Mouse (Mus musculus) neural tube, embryonic 10.5 days (tissue): ENCODE measurements around the gene Ano1.

Source experiments
- DNase-seq: peaks from one replicate; pipeline ENCODE4 v3.0.0-alpha.2; 2017; ENCODE audit warnings: low spot score; ENCODE audit errors: extremely low spot score

Ano1 gene

DNA sequence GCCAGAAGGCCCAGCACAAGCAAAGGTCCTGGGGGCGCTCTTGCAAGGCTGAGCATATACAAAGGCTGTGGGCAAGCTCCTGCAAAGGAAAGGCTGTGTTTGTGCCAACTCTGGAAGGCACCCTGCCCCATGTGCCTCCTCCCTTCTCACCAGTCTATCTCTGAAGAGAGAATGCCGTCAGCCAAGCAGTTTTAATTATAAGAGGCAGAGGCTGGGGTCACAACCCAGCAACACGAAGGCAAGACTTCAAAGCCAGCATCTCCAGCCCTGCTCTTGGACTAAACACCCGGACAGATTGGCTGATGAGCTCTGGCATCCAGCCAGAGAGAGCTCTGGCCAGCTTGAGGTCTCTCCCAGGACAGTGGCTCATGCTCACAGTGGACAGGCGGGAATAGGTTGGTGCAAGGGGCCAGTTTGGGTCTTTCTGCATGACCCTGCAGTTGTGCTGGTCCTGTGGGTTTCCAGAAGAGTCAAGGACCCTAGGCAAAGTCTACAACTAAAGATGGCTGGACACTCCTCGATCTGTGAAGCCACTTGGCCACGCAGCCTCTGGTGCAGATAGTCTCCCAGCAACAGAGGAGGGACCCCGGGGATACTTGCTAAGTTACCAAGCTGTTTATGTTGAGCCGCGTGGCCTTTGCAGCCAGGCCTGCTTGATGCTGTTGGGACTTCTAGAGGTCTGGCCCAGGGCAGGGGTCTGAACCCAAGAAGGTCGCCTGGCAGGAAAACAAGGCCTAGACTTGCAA is 12.9 kb upstream of the Ano1 start:
- DNase-seq = no peak

DNA sequence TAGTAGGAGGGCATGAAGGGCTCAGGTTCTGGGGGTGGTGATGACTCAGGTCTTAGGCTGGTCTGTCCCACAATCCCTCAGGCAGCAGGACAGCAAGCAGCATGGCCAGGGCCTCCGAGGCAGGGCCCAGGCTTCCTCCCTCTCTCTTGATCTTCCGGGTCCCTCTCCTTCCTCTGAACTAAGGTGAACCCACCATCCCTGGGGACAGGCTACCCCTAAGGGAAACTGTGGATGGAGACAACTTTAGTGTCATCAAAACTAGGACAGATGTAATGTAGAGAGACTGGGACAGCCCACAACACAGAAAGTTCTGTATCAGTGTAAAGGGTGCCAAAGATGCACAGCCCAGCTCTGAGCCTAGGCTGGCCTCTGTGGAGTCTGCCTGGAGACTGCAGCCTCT is 12.2 kb upstream of the Ano1 start:
- DNase-seq = no peak

DNA sequence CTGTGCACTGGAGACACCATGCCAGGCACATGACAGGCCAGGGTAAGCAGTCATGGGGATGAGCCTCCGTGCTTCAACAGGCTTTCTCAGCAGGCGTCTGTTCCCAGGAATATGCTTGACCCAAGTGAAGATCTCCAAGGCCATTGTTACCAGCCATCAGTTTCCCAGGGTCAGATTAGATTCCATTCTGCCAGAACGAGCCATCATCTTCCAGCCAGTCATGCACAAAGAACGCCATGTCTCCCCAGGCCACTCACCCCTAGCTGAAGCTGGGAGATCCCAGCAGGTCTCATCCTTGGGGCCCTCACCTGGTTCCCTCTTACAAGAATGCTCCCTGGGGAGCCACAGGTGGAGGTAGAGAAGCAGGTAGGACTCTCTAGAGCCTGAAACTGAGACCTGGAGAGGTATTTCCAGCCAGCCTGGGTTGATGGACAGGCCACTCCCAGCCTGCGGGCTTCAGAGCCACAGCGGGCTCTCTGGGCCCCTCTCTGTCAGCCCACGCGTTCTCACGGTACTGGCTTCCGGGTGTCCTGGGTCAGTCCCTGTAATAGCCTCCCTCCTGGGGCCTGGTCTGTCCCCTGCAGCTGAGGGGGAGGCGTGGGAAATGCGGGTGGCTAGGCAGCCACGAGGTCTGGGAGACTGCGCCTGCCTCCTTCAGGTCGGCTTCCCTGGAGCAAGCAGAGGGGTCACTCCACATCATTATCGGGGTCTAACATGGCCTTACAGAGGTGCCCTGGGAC is 10.9 kb upstream of the Ano1 start:
- DNase-seq = no peak

DNA sequence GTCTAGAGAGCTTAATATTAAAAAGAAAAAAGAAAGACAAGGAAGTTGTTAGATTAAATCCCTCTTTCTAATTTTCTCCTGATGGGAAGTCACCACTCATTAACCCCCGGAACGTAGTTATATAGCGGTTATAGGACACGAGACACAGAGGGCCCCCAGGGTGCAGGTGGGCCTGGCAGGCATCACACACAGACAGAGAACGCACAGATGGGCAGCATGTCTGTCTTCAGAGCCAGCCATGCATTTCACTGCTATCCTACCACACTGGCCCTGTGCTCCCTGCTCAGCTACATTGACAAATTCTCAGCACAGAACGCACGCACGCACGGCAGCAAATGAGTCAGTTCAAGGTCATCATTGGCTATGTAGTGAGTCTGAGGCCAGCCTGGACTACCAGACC is 8.5 kb upstream of the Ano1 start:
- no peak for DNase-seq

DNA sequence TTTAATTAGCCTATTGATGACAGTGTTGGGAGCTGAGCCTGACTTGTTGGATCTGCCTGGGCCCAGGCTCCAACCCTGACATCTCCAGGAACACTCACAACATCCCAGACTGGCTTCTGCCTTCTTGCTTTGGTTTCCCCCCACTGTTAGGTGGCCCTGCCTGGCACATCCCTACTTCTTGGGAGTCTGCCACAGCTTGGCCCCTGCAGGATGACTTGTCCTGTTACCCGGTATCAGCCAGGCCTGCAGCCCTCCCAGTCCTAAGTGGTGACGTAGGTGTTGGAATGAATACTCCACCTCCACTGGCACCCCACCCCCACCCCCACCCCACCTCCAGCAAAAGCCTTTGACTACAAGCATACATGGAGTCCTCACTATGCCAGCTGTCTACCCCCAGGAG is 7.7 kb upstream of the Ano1 start:
- DNase-seq = no peak

DNA sequence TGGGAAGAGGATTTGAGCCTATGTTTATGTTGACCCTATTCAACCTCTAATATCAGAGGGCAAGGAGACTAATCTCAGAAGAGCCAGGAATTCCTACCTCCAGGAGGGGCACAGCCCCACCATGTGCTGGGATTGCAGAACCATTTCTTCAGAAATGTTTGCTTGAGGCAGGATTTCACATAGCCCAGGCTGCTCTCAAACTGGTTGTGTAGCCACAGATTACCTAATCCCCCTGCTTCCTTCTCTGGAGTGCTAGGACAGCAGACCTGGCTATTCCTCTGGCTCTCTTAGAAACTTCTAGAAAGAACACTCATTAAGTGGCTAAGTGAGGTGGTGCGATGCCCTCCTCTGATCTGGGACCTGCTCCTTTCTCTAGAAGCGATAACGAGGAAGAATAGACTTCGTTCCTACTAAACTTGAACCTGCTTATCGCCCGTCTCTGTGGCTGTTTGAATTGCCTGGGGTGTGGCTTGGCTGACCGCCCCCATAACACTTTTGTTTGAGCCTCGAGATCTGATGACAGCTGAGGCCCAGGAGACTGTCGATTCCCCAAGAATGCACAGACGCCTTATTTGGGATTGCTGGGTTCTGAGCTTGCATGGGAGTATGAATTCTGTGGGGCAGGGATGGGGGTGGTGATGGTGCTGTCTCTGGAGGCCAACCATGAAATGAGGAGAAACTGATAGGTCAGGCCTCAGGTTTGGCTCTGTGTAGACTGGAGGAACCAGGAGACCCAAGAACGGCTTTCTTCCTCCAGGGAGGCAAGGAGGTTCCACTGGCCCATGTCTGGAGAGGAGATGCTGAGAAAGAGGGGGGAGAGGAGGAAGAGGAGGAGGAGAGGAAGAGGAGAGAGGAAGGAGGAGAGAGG is 4.0 kb upstream of the Ano1 start:
- DNase-seq = no peak

DNA sequence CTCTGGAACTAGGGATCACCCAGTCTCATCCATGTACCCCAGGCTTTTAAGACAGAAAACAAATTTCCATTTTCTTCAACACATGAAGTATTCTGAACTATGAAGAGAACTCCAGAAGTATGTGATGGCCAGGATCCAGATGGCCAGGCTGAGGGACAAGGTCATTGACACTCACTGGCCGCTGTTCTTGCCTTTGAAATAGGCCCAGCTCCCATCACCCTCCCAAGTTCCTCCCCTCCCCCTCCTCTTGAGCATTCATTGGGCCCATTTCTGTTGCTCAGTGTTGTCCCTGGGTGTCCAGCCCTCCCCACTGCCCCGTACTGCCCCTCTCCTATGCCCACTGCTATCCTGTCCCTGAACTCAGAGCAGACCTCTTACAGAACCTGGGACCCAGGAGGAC is 2.9 kb upstream of the Ano1 start:
- DNase-seq = no peak

DNA sequence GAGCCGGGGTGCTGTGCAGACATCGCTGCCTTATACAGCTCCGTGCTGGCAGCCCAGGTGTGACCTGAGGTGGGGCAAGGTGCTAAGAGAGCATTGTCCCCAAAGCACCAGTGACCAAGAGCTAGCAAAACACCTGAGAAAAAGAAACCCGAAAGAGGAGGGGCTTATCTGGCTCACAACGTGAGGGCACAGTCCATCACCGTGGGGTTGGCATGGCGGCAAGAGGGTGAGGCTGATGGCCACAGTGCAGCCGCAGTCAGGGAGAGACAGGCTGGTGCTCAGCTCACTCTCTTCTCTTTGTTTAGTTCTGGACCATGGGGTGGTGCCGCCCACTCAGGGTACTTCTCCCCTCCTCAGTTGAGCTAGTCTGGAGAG is 1.9 kb upstream of the Ano1 start:
- DNase-seq = no peak

DNA sequence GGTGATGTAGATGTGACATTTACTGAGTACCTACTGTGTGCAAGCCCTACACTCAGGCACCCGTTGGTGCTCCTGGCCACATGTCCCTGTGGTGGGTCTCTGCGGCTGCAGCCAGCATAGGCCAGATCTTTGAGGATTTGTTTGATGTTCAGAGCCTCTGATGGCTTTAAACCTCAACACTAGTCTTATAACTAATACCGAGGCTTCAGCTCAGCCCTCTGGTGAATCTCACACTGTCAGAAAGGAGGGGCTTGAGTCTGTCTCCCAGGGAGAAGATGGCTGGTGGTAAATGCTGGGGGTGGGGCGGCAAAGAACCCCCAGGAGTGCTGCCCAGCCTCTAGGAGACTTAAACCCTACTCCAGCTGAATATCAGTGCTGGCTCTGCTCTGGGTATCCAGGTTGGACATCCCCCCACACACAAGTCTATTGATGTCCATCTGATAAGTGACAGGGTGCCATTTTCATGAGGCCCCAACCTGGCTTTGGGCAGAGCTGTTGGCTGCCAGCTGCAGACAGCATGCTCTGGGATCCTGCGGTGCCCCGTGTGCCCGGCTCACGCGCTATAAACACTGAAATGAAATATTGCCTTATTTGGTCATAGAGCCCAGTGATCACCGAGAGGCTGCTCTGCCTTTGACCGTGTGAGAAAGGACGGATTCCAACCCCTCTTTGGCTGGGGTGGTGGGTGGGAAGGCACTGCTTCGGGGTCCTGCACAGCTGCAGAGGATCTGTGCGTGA is 1.3 kb upstream of the Ano1 start:
- DNase-seq = no peak

DNA sequence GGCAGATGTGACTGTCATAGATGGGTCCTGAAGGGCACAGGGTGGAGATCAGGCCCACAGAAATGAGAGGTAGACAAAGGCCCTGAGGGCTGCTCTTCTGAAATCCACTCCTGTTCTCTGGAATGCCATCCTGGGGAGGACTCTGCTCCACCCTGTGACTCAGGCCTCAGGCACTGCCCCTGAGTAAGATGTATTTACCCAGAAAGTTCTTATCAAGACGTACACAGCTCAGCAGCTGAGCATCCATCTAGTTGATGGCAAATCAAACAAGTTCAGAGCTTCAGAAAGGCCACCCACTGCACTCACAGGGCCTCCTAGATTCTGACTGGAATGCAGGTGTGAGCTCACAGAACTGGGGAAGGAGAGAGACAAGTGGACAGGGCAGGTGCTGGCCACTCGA is 4.0 kb downstream of the Ano1 start:
- DNase-seq = no peak

DNA sequence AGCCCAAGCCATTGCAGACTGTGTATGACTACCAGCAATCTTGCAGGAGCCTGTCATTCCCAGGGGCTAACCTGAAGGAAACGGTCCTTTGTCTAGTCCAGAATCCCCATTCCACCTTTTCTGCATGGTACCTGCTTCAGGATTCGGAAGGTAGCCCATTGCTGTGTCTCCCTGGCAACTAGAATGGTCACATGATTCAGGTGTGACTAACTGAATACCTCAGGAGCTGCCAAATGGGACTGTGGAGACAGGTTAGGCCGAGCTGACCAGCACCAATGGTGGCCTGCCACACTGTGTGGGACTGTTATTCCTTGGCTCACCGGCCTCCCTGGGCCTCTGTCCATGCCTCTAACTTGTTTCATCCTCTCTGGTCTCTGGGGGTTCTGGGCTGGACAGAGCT is 5.3 kb downstream of the Ano1 start:
- no peak for DNase-seq

DNA sequence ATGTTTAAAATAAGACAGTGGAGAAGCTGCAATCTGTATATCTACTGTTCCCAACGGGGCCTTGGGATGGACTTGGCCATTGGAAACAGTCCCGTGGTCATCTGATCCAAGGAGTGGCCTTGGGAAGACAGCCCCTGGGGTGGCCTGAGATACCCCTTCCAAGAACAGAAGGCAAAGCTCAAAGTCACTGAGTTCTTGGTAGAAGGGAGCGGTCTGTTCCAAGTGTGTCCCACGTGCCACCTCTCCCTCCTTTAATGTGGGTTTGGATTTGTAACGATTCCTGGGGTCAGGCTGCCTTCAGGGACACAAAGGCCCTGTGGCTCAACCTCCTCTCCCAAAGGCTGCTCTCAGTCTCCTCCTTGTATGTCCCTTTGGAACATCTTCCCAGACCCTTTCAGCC is 7.9 kb downstream of the Ano1 start:
- DNase-seq = no peak

DNA sequence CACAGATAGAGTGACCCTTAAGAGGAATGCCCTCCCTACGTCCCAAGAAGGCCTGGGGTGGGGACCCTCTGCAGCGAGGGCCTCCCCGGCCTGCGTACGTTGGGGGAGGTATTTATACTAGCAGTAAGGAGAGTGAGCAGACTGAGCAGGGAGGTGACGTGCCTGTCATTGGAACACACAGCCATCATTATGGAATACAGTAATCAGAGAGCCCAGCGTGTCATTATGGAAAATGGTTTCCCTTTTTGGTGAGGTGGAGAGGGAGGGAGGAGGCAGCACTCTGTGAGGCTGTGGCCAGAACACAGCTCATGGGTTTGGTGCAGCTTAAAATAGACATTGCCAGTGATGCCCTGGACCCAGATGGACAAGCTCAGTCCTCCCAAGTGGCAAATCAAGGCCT is 11.1 kb downstream of the Ano1 start:
- DNase-seq = no peak

DNA sequence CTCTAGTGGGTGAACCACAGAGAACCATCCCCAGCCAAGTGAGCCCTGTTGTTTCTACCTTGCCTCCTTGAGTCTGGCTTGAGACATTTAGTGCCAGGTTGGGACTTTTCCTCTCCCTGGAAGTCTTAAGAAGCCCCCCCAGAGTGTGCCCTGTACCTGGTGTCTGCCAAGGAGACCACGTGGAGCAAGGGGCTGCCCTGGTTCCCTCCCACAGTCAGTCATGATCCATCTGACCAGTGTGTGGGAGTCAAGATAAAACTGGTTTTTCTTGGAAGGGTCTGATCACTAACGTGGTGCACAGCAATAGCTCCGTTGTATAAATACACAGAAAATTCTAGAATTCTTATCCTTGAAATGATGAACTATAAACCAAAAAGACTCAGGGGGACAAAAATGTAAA is 12.0 kb downstream of the Ano1 start:
- DNase-seq = no peak

DNA sequence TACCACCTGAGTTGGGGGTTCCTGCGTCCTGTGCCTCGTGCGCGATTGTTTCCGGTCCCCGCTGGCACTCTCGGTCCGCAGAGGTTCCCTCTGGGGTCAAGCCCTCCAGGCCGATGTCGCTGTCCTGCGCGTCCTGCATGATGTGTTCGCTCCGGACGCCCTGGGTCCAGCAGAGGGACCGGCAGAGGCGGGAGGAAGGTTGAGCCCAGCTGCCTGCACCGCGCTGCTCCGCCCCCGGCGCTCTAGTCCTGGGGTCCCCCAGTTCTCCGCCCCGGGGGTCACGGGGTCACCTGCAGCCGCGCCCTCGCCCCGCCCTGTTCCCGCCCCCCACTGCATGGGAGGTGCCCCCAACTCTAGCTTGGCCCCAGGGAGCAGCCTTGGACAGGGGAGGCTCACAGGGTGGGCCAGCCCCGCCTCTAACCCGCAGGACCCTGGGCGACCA is 13.4 kb downstream of the Ano1 start:
- peak; percentile 45 for DNase-seq

DNA sequence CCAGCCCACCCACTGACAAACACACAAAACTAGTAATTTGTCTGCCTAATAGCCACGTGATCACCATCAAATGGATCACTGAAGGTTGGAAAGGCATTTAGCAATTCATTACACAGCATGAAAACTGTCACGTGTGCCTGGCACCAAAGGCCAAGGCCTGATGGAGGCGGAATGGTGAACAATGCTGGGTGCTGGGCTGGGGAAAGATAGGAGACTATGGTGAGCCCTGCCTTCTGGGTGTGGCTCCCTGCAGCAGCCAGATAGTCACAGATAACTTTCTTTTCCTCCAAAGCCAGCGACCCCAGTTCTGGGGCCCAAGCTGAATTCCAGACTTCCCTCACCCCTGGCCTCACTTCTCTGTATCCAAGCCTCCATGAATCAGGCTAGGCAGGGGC is 19.9 kb downstream of the Ano1 start:
- no peak for DNase-seq

DNA sequence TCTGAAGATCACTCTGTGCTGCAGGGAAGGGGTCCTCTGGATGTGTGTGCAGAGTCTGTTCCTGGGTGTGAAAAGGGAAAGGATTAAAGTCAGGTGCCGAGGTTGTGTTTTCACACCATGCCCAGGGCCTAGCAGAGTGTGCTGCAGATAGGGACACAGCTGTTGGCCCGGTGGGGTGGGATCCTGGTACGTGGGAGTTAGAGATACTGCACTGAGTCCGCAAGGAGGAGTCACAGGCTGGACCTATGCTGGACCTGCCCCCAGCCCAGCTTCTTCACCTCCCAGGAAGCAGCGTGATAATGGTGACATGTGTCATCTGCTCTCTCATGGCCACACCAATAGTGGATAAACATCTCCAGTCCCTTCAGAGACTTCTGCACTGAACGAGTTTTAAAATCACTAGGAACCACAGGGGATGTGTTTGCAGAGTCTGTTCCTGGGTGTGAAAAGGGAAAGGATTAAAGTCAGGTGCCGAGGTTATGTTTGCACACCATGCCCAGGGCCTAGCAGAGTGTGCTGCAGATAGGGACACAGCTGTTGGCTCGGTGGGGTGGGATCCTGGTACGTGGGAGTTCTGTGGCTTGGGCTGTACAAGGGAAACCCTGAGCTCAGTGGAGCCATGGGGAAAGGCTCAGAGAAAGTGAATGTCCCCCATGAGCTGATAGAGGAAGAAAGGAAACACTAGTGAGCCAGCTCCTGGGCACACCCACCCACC is 20.4 kb downstream of the Ano1 start:
- no peak for DNase-seq

DNA sequence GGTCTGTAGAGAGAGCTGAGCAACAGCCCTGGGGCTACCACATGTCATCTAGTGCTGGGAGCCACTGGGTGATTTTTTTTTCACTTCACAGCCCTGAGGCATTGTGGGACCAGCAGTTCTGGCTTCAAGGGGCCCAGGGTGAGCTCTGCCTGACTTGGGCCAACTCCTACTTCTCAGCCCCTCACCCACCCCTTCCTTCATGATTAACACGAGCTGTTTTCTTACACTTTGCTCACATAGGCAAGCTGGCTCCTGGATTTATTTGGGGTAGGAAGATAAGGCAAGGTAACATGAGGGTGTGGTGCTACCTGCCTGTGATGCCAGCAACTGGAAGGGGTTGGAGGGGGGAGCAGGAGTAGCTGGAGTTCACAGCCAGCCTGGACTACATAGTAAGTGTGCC is 27.5 kb downstream of the Ano1 start:
- DNase-seq = no peak

DNA sequence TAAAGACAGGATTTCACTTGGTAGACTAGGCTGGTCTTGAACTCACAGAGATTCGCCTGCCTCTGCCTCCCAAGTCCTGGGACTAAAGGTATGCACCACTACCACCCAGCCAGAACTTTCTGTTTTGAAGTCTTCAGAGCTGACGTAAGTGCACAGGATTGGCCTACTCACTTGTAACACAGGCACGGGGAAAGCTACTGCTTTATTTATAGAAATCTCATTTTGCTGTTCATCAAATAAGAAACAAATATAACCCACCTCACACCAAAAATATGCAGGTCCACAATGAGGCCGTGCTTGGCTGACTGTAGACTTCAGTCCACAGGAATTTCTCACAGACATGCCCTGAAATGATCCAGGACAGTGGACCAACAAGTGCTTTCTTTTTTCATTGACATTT is 31.8 kb downstream of the Ano1 start:
- DNase-seq = no peak

DNA sequence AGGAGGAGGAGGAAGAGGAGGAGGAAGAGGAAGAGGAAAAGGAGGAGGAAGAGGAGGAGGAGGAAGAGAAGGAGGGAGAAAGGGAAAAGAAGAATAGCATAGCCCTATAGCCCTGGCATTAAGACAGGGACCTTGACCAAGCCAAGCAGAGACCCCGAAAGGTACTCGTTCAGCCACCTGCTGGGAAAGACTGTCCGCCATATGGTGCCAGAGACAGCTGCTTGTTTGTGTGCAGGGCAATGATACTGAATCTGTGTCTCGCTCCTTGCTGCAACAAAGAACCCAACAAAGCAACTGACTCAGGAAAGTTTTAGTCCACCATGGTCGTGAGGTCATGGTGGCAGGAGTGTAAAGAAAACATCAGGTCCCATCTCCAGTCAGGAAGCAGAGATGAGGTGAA is 34.0 kb downstream of the Ano1 start:
- no peak for DNase-seq

DNA sequence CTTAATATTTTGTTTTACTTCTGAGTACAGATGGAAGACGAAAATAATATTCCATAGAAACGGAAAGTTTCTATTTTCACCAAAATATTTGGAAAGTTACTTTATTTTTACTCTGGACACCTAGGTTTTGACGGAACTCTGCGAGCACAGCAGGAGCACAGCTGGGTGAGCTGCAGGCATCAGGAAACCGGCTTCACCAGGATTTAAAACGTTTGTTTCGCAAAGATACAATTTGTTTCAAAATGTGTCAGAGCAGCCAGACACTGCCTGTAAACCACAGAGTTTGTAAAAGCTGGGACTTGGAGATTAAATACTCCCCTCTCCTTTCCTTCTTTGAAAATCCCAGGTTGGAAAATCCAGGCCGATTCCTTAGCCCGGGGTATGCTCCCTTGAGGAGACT is 53.9 kb downstream of the Ano1 start:
- DNase-seq = no peak
